Mouse (Mus musculus) liver, embryonic 16.5 days (tissue): Measurements from ENCODE around the gene Maml3. TPM values are rescaled to one million over a fixed set of nuclear protein-coding genes. Genes with fewer than 3 reads are reported as not detected.
A peak's percentile ranks its signal among the peaks of the same experiment; 100 is the strongest.

ENCODE experiments used
- ATAC-seq: fragments of 200-750 bp; cut with Nextera tagmentation; 2 replicates; pipeline ENCODE4 v1.8.0; 2017; ENCODE audit warnings: low read depth, mild to moderate bottlenecking, moderate number of reproducible peaks, moderate library complexity
- H3K27ac ChIP-seq: fragments of 300-500 bp; sonication (generic); 2 replicates; pipeline ENCODE4 v1.5.1; 2014; ENCODE audit warnings: mild to moderate bottlenecking, low read length
- H3K27me3 ChIP-seq: fragments of 300-500 bp; sonication (generic); 2 replicates; pipeline ENCODE4 v1.6.1; 2014; ENCODE audit warnings: low read depth, low read length, mixed read lengths; ENCODE audit not compliant: control insufficient read depth, insufficient read depth
- H3K36me3 ChIP-seq: fragments of 300-500 bp; sonication (generic); 2 replicates; pipeline ENCODE4 v1.6.1; 2014; ENCODE audit warnings: mild to moderate bottlenecking; ENCODE audit not compliant: control insufficient read depth, insufficient read depth
- H3K4me1 ChIP-seq: fragments of 300-500 bp; sonication (generic); 2 replicates; pipeline ENCODE4 v1.6.1; 2014; ENCODE audit warnings: low read depth, low read length, mixed read lengths; ENCODE audit not compliant: control insufficient read depth
- H3K4me2 ChIP-seq: fragments of 300-500 bp; sonication (generic); 2 replicates; pipeline ENCODE4 v1.6.1; 2014; ENCODE audit warnings: low read depth, low read length, mixed read lengths
- H3K4me3 ChIP-seq: fragments of 300-500 bp; sonication (generic); 2 replicates; pipeline ENCODE4 v1.5.1; 2014; ENCODE audit warnings: low read depth, mild to moderate bottlenecking, low read length
- H3K9ac ChIP-seq: fragments of 300-500 bp; sonication (generic); 2 replicates; pipeline ENCODE4 v1.6.1; 2014; ENCODE audit warnings: low read depth, low read length
- H3K9me3 ChIP-seq: fragments of 300-500 bp; sonication (generic); replicated peaks from 2 replicates; pipeline ENCODE4 v1.6.1; 2016; ENCODE audit warnings: low read length; ENCODE audit not compliant: control insufficient read depth
- WGBS: fragments of 180-500 bp; shearing (Covaris S2); extraction: QIAGEN DNeasy Blood & Tissue Kit; methylation state at CpG from one replicate; pipeline ENCODE4 v1.1.7; 2014; ENCODE audit not compliant: insufficient replicate concordance; 5-methylcytosine and 5-hydroxymethylcytosine counted together
- polyA plus RNA-seq: library from polyadenylated mRNA; unstranded; fragments of >200 nt; fragmentation: Nextera tagmentation; extraction: Ambion mirVana; gene quantifications from 2 replicates; pipeline ENCODE4 v1.2.1, GENCODE M21; 2015

Gene Maml3
- polyA plus RNA-seq, 1 experiment from 2014 or later: 0.78 TPM

- Histone ChIP-seq H3K4me1 (no peaks in the 10 kb centered on the region), H3K27me3 (no peaks in the 10 kb centered on the region), H3K27ac (no peak overlapping the region), H3K36me3 (no peaks in the 10 kb centered on the region), H3K9ac (no peak overlapping the region), H3K4me3 (no peak overlapping the region), H3K9me3 (no peaks in the 10 kb centered on the region; the same call in 1 of the 2 replicates), H3K4me2 (no peak overlapping the region)
- WGBS: 79% methylated on average over 14 of the region's 14 CpGs
- ATAC-seq: no peak
Measured at GRCm38 (mm10) chr3:51928188-51928587, 176.7 kb downstream of the Maml3 start.

GRCm38 (mm10) chr3:51927591-51927990, 177.3 kb downstream of the Maml3 start:
- Histone ChIP-seq H3K36me3 (no peaks in the 10 kb centered on the region), H3K4me1 (no peaks in the 10 kb centered on the region), H3K27ac (no peak overlapping the region), H3K4me3 (no peak overlapping the region), H3K4me2 (no peak overlapping the region), H3K9me3 (no peaks in the 10 kb centered on the region; the same call in 1 of the 2 replicates), H3K9ac (no peak overlapping the region), H3K27me3 (no peaks in the 10 kb centered on the region)
- 81% methylated on average over 7 of the region's 7 CpGs for WGBS
- no peak for ATAC-seq

- no peak for ATAC-seq
- no peak overlapping the region for H3K4me3 ChIP-seq
- 72% methylated on average over 6 of the region's 6 CpGs for WGBS
- no peaks in the 10 kb centered on the region for H3K36me3 ChIP-seq
- H3K4me1 ChIP-seq: no peaks in the 10 kb centered on the region
- no peak overlapping the region for H3K4me2 ChIP-seq
- no peak overlapping the region for H3K9ac ChIP-seq
- no peak overlapping the region for H3K27ac ChIP-seq
- H3K9me3 ChIP-seq: no peaks in the 10 kb centered on the region; the same call in 1 of the 2 replicates
- H3K27me3 ChIP-seq: no peaks in the 10 kb centered on the region
Measured at GRCm38 (mm10) chr3:51927043-51927442, 177.8 kb downstream of the Maml3 start.

- H3K9me3 ChIP-seq: no peaks in the 10 kb centered on the region; the same call in 1 of the 2 replicates
- WGBS: 43% methylated on average over 2 of the region's 2 CpGs
- H3K9ac ChIP-seq: no peak overlapping the region
- no peak overlapping the region for H3K4me3 ChIP-seq
- ATAC-seq: no peak
- no peak overlapping the region for H3K4me2 ChIP-seq
- no peaks in the 10 kb centered on the region for H3K4me1 ChIP-seq
- H3K36me3 ChIP-seq: no peaks in the 10 kb centered on the region
- no peak overlapping the region for H3K27ac ChIP-seq
- H3K27me3 ChIP-seq: no peaks in the 10 kb centered on the region
Measured at GRCm38 (mm10) chr3:51925758-51926157, 179.1 kb downstream of the Maml3 start.

- Histone ChIP-seq H3K4me3 (no peak overlapping the region), H3K27me3 (no peaks in the 10 kb centered on the region), H3K4me1 (no peaks in the 10 kb centered on the region), H3K27ac (no peak overlapping the region), H3K9me3 (no peaks in the 10 kb centered on the region; the same call in 1 of the 2 replicates), H3K9ac (no peak overlapping the region), H3K36me3 (no peaks in the 10 kb centered on the region), H3K4me2 (no peak overlapping the region)
- ATAC-seq: no peak
- WGBS: 42% methylated on average over 5 of the region's 5 CpGs
Measured at GRCm38 (mm10) chr3:51924636-51925035, 180.2 kb downstream of the Maml3 start.

GRCm38 (mm10) chr3:51923800-51924199, 181.1 kb downstream of the Maml3 start:
- H3K9me3 ChIP-seq: no peaks in the 10 kb centered on the region
- H3K27me3 ChIP-seq: no peaks in the 10 kb centered on the region
- ATAC-seq: no peak
- no peak overlapping the region for H3K4me3 ChIP-seq
- H3K36me3 ChIP-seq: no peaks in the 10 kb centered on the region
- H3K4me2 ChIP-seq: no peak overlapping the region
- H3K4me1 ChIP-seq: no peaks in the 10 kb centered on the region
- H3K27ac ChIP-seq: no peak overlapping the region
- WGBS: 76% methylated on average over 6 of the region's 6 CpGs
- no peak overlapping the region for H3K9ac ChIP-seq

GRCm38 (mm10) chr3:51916902-51917301, 188.0 kb downstream of the Maml3 start:
- ATAC-seq: peak; percentile 14; the same call in 1 of the 2 replicates
- H3K9ac ChIP-seq: 0 out of 2 replicates have a peak overlapping the region, but pooled peaks have one; percentile 5
- no peaks in the 10 kb centered on the region for H3K27me3 ChIP-seq
- no peaks in the 10 kb centered on the region for H3K9me3 ChIP-seq
- no peak overlapping the region for H3K4me3 ChIP-seq
- peak overlapping the region; percentile 33 for H3K4me2 ChIP-seq
- WGBS: 61% methylated on average over 4 of the region's 4 CpGs
- peaks cover 8% of the 10 kb centered on the region for H3K4me1 ChIP-seq
- H3K36me3 ChIP-seq: no peaks in the 10 kb centered on the region
- peak overlapping the region; percentile 52 for H3K27ac ChIP-seq

GRCm38 (mm10) chr3:51916060-51916870, 188.6 kb downstream of the Maml3 start:
- 21% methylated on average over 10 of the region's 10 CpGs for WGBS
- peak; percentile 83 for ATAC-seq
- Histone ChIP-seq H3K9ac (no peak overlapping the region), H3K4me3 (no peak overlapping the region), H3K36me3 (no peaks in the 10 kb centered on the region), H3K9me3 (no peaks in the 10 kb centered on the region), H3K27ac (peak overlapping the region; percentile 70), H3K4me1 (peaks cover 8% of the 10 kb centered on the region), H3K27me3 (no peaks in the 10 kb centered on the region), H3K4me2 (peak overlapping the region; percentile 37)

GRCm38 (mm10) chr3:51915415-51915814, 189.5 kb downstream of the Maml3 start:
- ATAC-seq: no peak
- no peaks in the 10 kb centered on the region for H3K36me3 ChIP-seq
- no peak overlapping the region for H3K27ac ChIP-seq
- no peak overlapping the region for H3K4me3 ChIP-seq
- no peaks in the 10 kb centered on the region for H3K27me3 ChIP-seq
- no peaks in the 10 kb centered on the region for H3K9me3 ChIP-seq
- H3K4me2 ChIP-seq: no peak overlapping the region
- H3K9ac ChIP-seq: no peak overlapping the region
- H3K4me1 ChIP-seq: peaks cover 8% of the 10 kb centered on the region
- WGBS: 48% methylated on average over 1 of the region's 1 CpGs
